Mouse (Mus musculus): ENCODE measurements around the gene Ippk.

The Ippk gene

GRCm38 (mm10) chr13:49480551-49480950 lies 59.5 kb downstream of the Ippk start:
- no peak for DNase-seq (ENCODE audit: low spot score in 2 of 2)

DNA sequence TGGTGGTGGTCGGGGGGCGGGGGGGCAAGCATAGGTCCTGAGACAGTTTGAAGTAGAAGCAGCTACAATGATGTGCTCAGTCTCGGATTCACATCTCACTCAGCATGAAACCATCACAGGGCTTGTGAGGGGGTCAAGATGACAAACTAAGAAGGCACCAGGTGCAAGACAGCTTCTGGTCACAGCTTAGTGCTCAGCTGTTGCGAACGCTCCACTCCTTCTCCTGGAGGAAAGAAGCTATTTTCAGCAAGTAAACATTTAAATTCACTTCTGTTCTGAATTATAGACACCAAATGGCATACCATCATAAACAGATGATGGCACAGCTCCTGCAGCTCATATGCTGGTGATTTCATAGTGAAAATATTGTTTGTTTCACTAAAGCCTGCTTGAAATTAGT lies 64.3 kb downstream of the Ippk start:
- no peak for DNase-seq (ENCODE audit: low spot score in 2 of 2)

- DNase-seq (ENCODE audit: low spot score in 2 of 2), result no peak
Observed at GRCm38 (mm10) chr13:49492376-49493368, 71.6 kb downstream of the Ippk start, which contains the start of gene Tes3-ps. TSS of gene Tes3-ps (plus strand) at chr13:49493318.

GRCm38 (mm10) chr13:49504510-49504909 lies 83.5 kb downstream of the Ippk start, which contains the start of gene Ecm2:
TSS of gene Ecm2 (plus strand) at chr13:49504810.
- DNase-seq (ENCODE audit: low spot score in 2 of 2), result no peak

GRCm38 (mm10) chr13:49505776-49506175 lies 84.7 kb downstream of the Ippk start:
- no peak for DNase-seq (ENCODE audit: low spot score in 2 of 2)

DNA sequence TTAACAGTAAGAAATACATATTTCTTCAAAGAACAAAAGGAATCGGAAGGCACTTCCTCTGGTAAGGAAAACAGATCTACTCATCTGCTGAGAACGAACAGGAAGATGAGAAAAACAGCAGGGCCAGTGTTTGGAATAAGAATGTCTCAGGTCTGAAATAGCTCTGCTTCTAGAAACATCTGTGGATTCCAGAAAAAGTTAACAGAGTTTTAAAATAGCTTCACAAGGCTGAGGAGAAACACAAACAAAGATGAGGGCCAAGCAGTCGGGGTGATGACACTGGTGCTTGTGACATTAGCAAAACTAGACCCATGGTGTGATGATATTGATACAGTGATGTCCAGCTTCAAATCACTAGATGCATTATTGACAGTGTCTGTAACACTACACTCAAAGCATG lies 86.1 kb downstream of the Ippk start:
- no peak for DNase-seq (ENCODE audit: low spot score in 2 of 2)

All from frontal cortex, postnatal 25 days (tissue).